Mouse (Mus musculus) left cerebral cortex, postnatal 14 days (tissue): ENCODE measurements around the gene Dclre1a. TPM values are rescaled to one million over a fixed set of nuclear protein-coding genes. Genes with fewer than 3 reads are reported as not detected.

Experiments
- DNase-seq, 2 experiments: peaks; one replicate each; pipeline ENCODE4 v3.0.0; 2021 to 2022; ENCODE audit warnings: low spot score in 2 of 2, mixed read lengths in 1 of 2
- intact Hi-C: fragments of 180-260 bp; cut with DNase I; formaldehyde crosslinking; loops from one replicate; pipeline ENCODE4 v1.15.1; 2025
- long read RNA-seq, 2 experiments: library from polyadenylated mRNA; stranded (forward); transcript quantifications; one replicate each; pipeline ENCODE4 v2.0.0; 2021
- total RNA-seq, 2 experiments: library from RNA; stranded (reverse); gene quantifications; 2 replicates each; pipeline ENCODE4 v1.2.3; 2021

The Dclre1a gene
- total RNA-seq: 10 to 100 TPM in 1 of 2 experiments, 1 to 10 TPM in 1; 8.9 to 10.3 TPM
- long read RNA-seq, experiment 1, partial matches to known transcripts: 4 of 7 reads
- long read RNA-seq, experiment 1, other reads (novel, unspliced or antisense): 3 of 7 reads
- long read RNA-seq, experiment 2, partial matches to known transcripts: 3 of 4 reads
- long read RNA-seq, experiment 2, other reads (novel, unspliced or antisense): 1 of 4 reads

GRCm38 (mm10) chr19:56547456-56548229, at the start of gene Dclre1a:
Gene Dclre1a, minus strand, starts transcription at chr19:56548222.
- peak; percentile 36 to 62 for DNase-seq
- intact Hi-C loops: no loop called here

- no peak for DNase-seq
- intact Hi-C loops: no loop called here
Measured at GRCm38 (mm10) chr19:56592472-56592871, 44.5 kb upstream of the Dclre1a start.

- intact Hi-C loops: no loop called here
- no peak for DNase-seq
Measured at GRCm38 (mm10) chr19:56590250-56590649, 42.2 kb upstream of the Dclre1a start.

- DNase-seq: no peak
- intact Hi-C loops: no loop called here
Measured at GRCm38 (mm10) chr19:56589455-56589854, 41.4 kb upstream of the Dclre1a start.

GRCm38 (mm10) chr19:56589008-56589407, 41.0 kb upstream of the Dclre1a start:
- no peak for DNase-seq
- intact Hi-C loops: no loop called here

- intact Hi-C loops: no loop called here
- DNase-seq: peak; percentile 50 to 83
Measured at GRCm38 (mm10) chr19:56588205-56588626, 40.2 kb upstream of the Dclre1a start.

- intact Hi-C loops: no loop called here
- DNase-seq: no peak
Measured at GRCm38 (mm10) chr19:56586320-56586719, 38.3 kb upstream of the Dclre1a start.

GRCm38 (mm10) chr19:56584288-56584687, 36.3 kb upstream of the Dclre1a start:
- intact Hi-C loops: no loop called here
- no peak for DNase-seq

GRCm38 (mm10) chr19:56583785-56584184, 35.8 kb upstream of the Dclre1a start:
- DNase-seq: no peak
- intact Hi-C loops: no loop called here

GRCm38 (mm10) chr19:56581981-56582380, 34.0 kb upstream of the Dclre1a start:
- no peak for DNase-seq
- intact Hi-C loops: no loop called here

- DNase-seq: no peak
- intact Hi-C loops: no loop called here
Measured at GRCm38 (mm10) chr19:56577801-56578200, 29.8 kb upstream of the Dclre1a start.

GRCm38 (mm10) chr19:56573184-56573583, 25.2 kb upstream of the Dclre1a start:
- intact Hi-C loops: loop anchor here (5.0 kb wide), 1 partner anchor 149 kb away; the partner anchor contains the start of gene Adrb1
- peak; percentile 28 to 45 for DNase-seq

GRCm38 (mm10) chr19:56571913-56572312, 23.9 kb upstream of the Dclre1a start:
- intact Hi-C loops: loop anchor here (5.0 kb wide), 1 partner anchor 150 kb away; the partner anchor contains the start of gene Adrb1
- peak in 1 of 2 experiments; percentile 14 for DNase-seq

GRCm38 (mm10) chr19:56571234-56571633, 23.2 kb upstream of the Dclre1a start:
- DNase-seq: no peak
- intact Hi-C loops: loop anchor here (5.0 kb wide), 1 partner anchor 151 kb away; the partner anchor contains the start of gene Adrb1

- intact Hi-C loops: loop anchor here (5.0 kb wide), 1 partner anchor 152 kb away; the partner anchor contains the start of gene Adrb1
Measured at GRCm38 (mm10) chr19:56570781-56571180, 22.8 kb upstream of the Dclre1a start.

GRCm38 (mm10) chr19:56566940-56567339, 18.9 kb upstream of the Dclre1a start:
- intact Hi-C loops: no loop called here
- DNase-seq: no peak

More at GRCm38 (mm10) chr19:56570781-56571180, 22.8 kb upstream of the Dclre1a start:
- no peak for DNase-seq

- intact Hi-C loops: no loop called here
- DNase-seq: peak; percentile 69 to 73
Measured at GRCm38 (mm10) chr19:56566041-56566440, 18.0 kb upstream of the Dclre1a start.

- no peak for DNase-seq
- intact Hi-C loops: loop anchor here (2.0 kb wide), 1 partner anchor 211 kb away; no protein-coding TSS in a partner anchor
Measured at GRCm38 (mm10) chr19:56565358-56565757, 17.3 kb upstream of the Dclre1a start.

- peak; percentile 24 to 56 for DNase-seq
- intact Hi-C loops: loop anchor here (5.0 kb wide), 1 partner anchor 141 kb away; no protein-coding TSS in a partner anchor
Measured at GRCm38 (mm10) chr19:56563469-56563868, 15.4 kb upstream of the Dclre1a start.

GRCm38 (mm10) chr19:56562433-56563138, 14.6 kb upstream of the Dclre1a start:
- DNase-seq: no peak
- intact Hi-C loops: loop anchor here (5.0 kb wide), 1 partner anchor 140 kb away; no protein-coding TSS in a partner anchor
